ENCODE assay signal across 17 mouse cellular contexts in genomic region chr1:93857370-93857769, GRCm38 (mm10). TPM values are rescaled to one million over a fixed set of nuclear protein-coding genes. Genes with fewer than 3 reads are reported as not detected.
DNase-seq lines count a peak whose midpoint lies in the region; ATAC-seq and TF ChIP-seq lines count a peak whose summit lies in the region.
"Had no signal": no experiment of that assay in that cellular context is flagged by ENCODE, and none has a peak within 500 bp of the region (broad histone marks: within the 10 kb centered on the region; RNA-seq: fewer than 3 reads in every experiment).

No protein-coding gene starts in this region.

- no peaks in the 10 kb centered on the region for H3K36me3 ChIP-seq in forebrain, postnatal 0 days (ENCODE audit: insufficient read depth)
- H3K36me3 ChIP-seq in forebrain, embryonic 12.5 days (replicated peaks): no peaks in the 10 kb centered on the region
- H3K36me3 ChIP-seq in midbrain, postnatal 0 days (ENCODE audit: insufficient read depth, low read length): no peaks in the 10 kb centered on the region
- no peaks in the 10 kb centered on the region for H3K36me3 ChIP-seq in midbrain, embryonic 16.5 days (ENCODE audit: control insufficient read depth, insufficient read depth, low read length)
- H3K36me3 ChIP-seq: embryonic facial prominence, embryonic 15.5 days; heart, embryonic 15.5 days; hindbrain, embryonic 12.5 days had no signal

- no peak overlapping the region for H3K4me3 ChIP-seq in forebrain, postnatal 0 days (ENCODE audit: low read depth, low read length)
- no peak overlapping the region for H3K4me3 ChIP-seq in forebrain, embryonic 12.5 days (replicated peaks)
- no peak overlapping the region for H3K4me3 ChIP-seq in midbrain, postnatal 0 days (ENCODE audit: low read depth, low read length)
- no peak overlapping the region for H3K4me3 ChIP-seq in midbrain, embryonic 16.5 days (ENCODE audit: low read depth, low read length)
- H3K4me3 ChIP-seq: embryonic facial prominence, embryonic 15.5 days; heart, embryonic 15.5 days; hindbrain, embryonic 12.5 days; myocyte had no signal

- no peaks in the 10 kb centered on the region for H3K27me3 ChIP-seq in forebrain, postnatal 0 days (ENCODE audit: insufficient read depth, low read length)
- no peaks in the 10 kb centered on the region for H3K27me3 ChIP-seq in forebrain, embryonic 12.5 days
- no peaks in the 10 kb centered on the region for H3K27me3 ChIP-seq in midbrain, postnatal 0 days (ENCODE audit: insufficient read depth, low read length)
- no peaks in the 10 kb centered on the region for H3K27me3 ChIP-seq in midbrain, embryonic 16.5 days (ENCODE audit: control insufficient read depth, insufficient read depth, low read depth, low read length)
- H3K27me3 ChIP-seq: embryonic facial prominence, embryonic 15.5 days; heart, embryonic 15.5 days; hindbrain, embryonic 12.5 days had no signal

- H3K27ac ChIP-seq in forebrain, postnatal 0 days (ENCODE audit: low read depth, low read length): no peak overlapping the region
- H3K27ac ChIP-seq in forebrain, embryonic 12.5 days: no peak overlapping the region
- H3K27ac ChIP-seq in midbrain, postnatal 0 days (ENCODE audit: low read depth, low read length): no peak overlapping the region
- H3K27ac ChIP-seq in midbrain, embryonic 16.5 days (ENCODE audit: low read length): no peak overlapping the region
- H3K27ac ChIP-seq: embryonic facial prominence, embryonic 15.5 days; heart, embryonic 15.5 days; hindbrain, embryonic 12.5 days had no signal

- H3K4me1 ChIP-seq in forebrain, postnatal 0 days (ENCODE audit: insufficient read depth): no peaks in the 10 kb centered on the region
- H3K4me1 ChIP-seq in forebrain, embryonic 12.5 days: no peaks in the 10 kb centered on the region
- no peaks in the 10 kb centered on the region for H3K4me1 ChIP-seq in midbrain, postnatal 0 days (ENCODE audit: insufficient read depth, low read length)
- no peaks in the 10 kb centered on the region for H3K4me1 ChIP-seq in midbrain, embryonic 16.5 days (ENCODE audit: control insufficient read depth, insufficient read depth, low read length)
- H3K4me1 ChIP-seq: embryonic facial prominence, embryonic 15.5 days; heart, embryonic 15.5 days; hindbrain, embryonic 12.5 days had no signal

- no peak for TF ChIP-seq CTCF in forebrain, postnatal 0 days (IDR thresholded peaks at IDR 0.05; ENCODE audit: low read depth)
- no peak for TF ChIP-seq CTCF in midbrain, postnatal 0 days (IDR thresholded peaks at IDR 0.05)

- H3K4me2 ChIP-seq in forebrain, postnatal 0 days (ENCODE audit: low read depth): no peak overlapping the region
- no peak overlapping the region for H3K4me2 ChIP-seq in forebrain, embryonic 12.5 days
- H3K4me2 ChIP-seq in midbrain, postnatal 0 days (ENCODE audit: low read depth, low read length, poor library complexity, severe bottlenecking): no peak overlapping the region
- H3K4me2 ChIP-seq in midbrain, embryonic 16.5 days (ENCODE audit: low read length): no peak overlapping the region
- H3K4me2 ChIP-seq: embryonic facial prominence, embryonic 15.5 days; heart, embryonic 15.5 days; hindbrain, embryonic 12.5 days had no signal

- 26% methylated on average over 6 of the region's 6 CpGs for WGBS in forebrain, postnatal 0 days
- 84% methylated on average over 6 of the region's 6 CpGs for WGBS in forebrain, embryonic 12.5 days
- WGBS in midbrain, postnatal 0 days: 56% methylated on average over 6 of the region's 6 CpGs
- WGBS in midbrain, embryonic 16.5 days: 62% methylated on average over 6 of the region's 6 CpGs

- H3K9ac ChIP-seq in forebrain, postnatal 0 days: no peak overlapping the region
- no peak overlapping the region for H3K9ac ChIP-seq in forebrain, embryonic 12.5 days
- H3K9ac ChIP-seq in midbrain, postnatal 0 days (replicated peaks; ENCODE audit: low read length, poor library complexity, severe bottlenecking): no peak overlapping the region
- no peak overlapping the region for H3K9ac ChIP-seq in midbrain, embryonic 16.5 days (ENCODE audit: low read depth, low read length)
- H3K9ac ChIP-seq: embryonic facial prominence, embryonic 15.5 days; heart, embryonic 15.5 days; hindbrain, embryonic 12.5 days had no signal

- no peaks in the 10 kb centered on the region for H3K9me3 ChIP-seq in forebrain, postnatal 0 days (ENCODE audit: low read length)
- H3K9me3 ChIP-seq in forebrain, embryonic 12.5 days: no peaks in the 10 kb centered on the region
- H3K9me3 ChIP-seq in midbrain, postnatal 0 days (ENCODE audit: low read length): no peaks in the 10 kb centered on the region
- no peaks in the 10 kb centered on the region for H3K9me3 ChIP-seq in midbrain, embryonic 16.5 days (replicated peaks; ENCODE audit: control insufficient read depth, low read length, poor library complexity, severe bottlenecking)
- H3K9me3 ChIP-seq: embryonic facial prominence, embryonic 15.5 days; heart, embryonic 15.5 days; hindbrain, embryonic 12.5 days had no signal

- no peak; the same call in 1 of the 2 replicates for ATAC-seq in forebrain, postnatal 0 days
- no peak for ATAC-seq in forebrain, embryonic 12.5 days (ENCODE audit: low FRiP score)
- no peak for ATAC-seq in midbrain, postnatal 0 days (ENCODE audit: low FRiP score)
- no peak for ATAC-seq in midbrain, embryonic 16.5 days

- peak; percentile 29 for DNase-seq in forebrain, postnatal 0 days
- peak; percentile 30 for DNase-seq in layer of hippocampus, adult 9-10 months (ENCODE audit: low spot score)
- DNase-seq in layer of hippocampus, postnatal 25 days (ENCODE audit: extremely low spot score in 1 of 2, low spot score in 1 of 2): no peak
- DNase-seq in midbrain, postnatal 0 days (ENCODE audit: low spot score): peak; percentile 58
- no peak for DNase-seq in testis, postnatal 14 days (ENCODE audit: low spot score)
- DNase-seq: cerebellum, adult 18-20 months; kidney, adult 11 months; kidney, postnatal 4 days; lung, adult 2 months had no signal

RNA-seq across cellular contexts. Expression of gene Gal3st2, which starts 3.7 kb away (rescaled TPM):
- total RNA-seq in forebrain, postnatal 0 days (2014; rRNA removed): 0.23 TPM in 1 of 2 replicates, not detected in the other
- polyA plus RNA-seq in forebrain, postnatal 0 days (2015; fragmentation: Nextera tagmentation; extraction: Ambion mirVana): not detected in 2 replicates
- polyA plus RNA-seq in forebrain, embryonic 12.5 days (2016; fragmentation: Nextera tagmentation; extraction: Ambion mirVana): not detected in 2 replicates
- not detected for total RNA-seq in layer of hippocampus, postnatal 25 days (2021)
- not detected in 2 replicates for total RNA-seq in midbrain, postnatal 0 days (2014; rRNA removed)
- polyA plus RNA-seq in midbrain, postnatal 0 days (2015; fragmentation: Nextera tagmentation; extraction: Ambion mirVana): not detected in 2 replicates
- polyA plus RNA-seq in midbrain, embryonic 16.5 days (2015; fragmentation: Nextera tagmentation; extraction: Ambion mirVana): not detected in 2 replicates
- polyA plus RNA-seq: C2C12; gonadal fat pad, adult 2 months; hindbrain, embryonic 12.5 days had no signal

RNA-seq across cellular contexts. Expression of gene D2hgdh, which starts 32.7 kb away (rescaled TPM):
- 13.4 and 13.5 TPM in 2 replicates for total RNA-seq in forebrain, postnatal 0 days (2014; rRNA removed)
- 7.4 and 11.2 TPM in 2 replicates for polyA plus RNA-seq in forebrain, postnatal 0 days (2015; fragmentation: Nextera tagmentation; extraction: Ambion mirVana)
- polyA plus RNA-seq in forebrain, embryonic 12.5 days (2016; fragmentation: Nextera tagmentation; extraction: Ambion mirVana): 13.2 and 13.9 TPM in 2 replicates
- total RNA-seq in layer of hippocampus, postnatal 25 days (2021): 10 to 100 TPM; 13.9 to 14.9 TPM
- total RNA-seq in midbrain, postnatal 0 days (2014; rRNA removed): 10.6 and 20.0 TPM in 2 replicates
- polyA plus RNA-seq in midbrain, postnatal 0 days (2015; fragmentation: Nextera tagmentation; extraction: Ambion mirVana): 8.6 and 10.3 TPM in 2 replicates
- polyA plus RNA-seq in midbrain, embryonic 16.5 days (2015; fragmentation: Nextera tagmentation; extraction: Ambion mirVana): 15.7 and 16.7 TPM in 2 replicates

RNA-seq across cellular contexts. Expression of gene Ing5, which starts 53.6 kb away (rescaled TPM):
- 9.3 and 12.9 TPM in 2 replicates for total RNA-seq in forebrain, postnatal 0 days (2014; rRNA removed)
- 4.4 and 5.4 TPM in 2 replicates for polyA plus RNA-seq in forebrain, postnatal 0 days (2015; fragmentation: Nextera tagmentation; extraction: Ambion mirVana)
- 19.4 and 20.9 TPM in 2 replicates for polyA plus RNA-seq in forebrain, embryonic 12.5 days (2016; fragmentation: Nextera tagmentation; extraction: Ambion mirVana)
- 10 to 100 TPM in 1 of 2 experiments, 1 to 10 TPM in 1; 9.6 to 13.2 TPM for total RNA-seq in layer of hippocampus, postnatal 25 days (2021)
- 12.6 and 13.5 TPM in 2 replicates for total RNA-seq in midbrain, postnatal 0 days (2014; rRNA removed)
- 7.1 and 7.5 TPM in 2 replicates for polyA plus RNA-seq in midbrain, postnatal 0 days (2015; fragmentation: Nextera tagmentation; extraction: Ambion mirVana)
- 10.0 and 10.4 TPM in 2 replicates for polyA plus RNA-seq in midbrain, embryonic 16.5 days (2015; fragmentation: Nextera tagmentation; extraction: Ambion mirVana)

RNA-seq across cellular contexts. Expression of gene Dtymk, which starts 55.6 kb away (rescaled TPM):
- 90.9 and 97.1 TPM in 2 replicates for total RNA-seq in forebrain, postnatal 0 days (2014; rRNA removed)
- polyA plus RNA-seq in forebrain, postnatal 0 days (2015; fragmentation: Nextera tagmentation; extraction: Ambion mirVana): 123 and 138 TPM in 2 replicates
- 241 and 246 TPM in 2 replicates for polyA plus RNA-seq in forebrain, embryonic 12.5 days (2016; fragmentation: Nextera tagmentation; extraction: Ambion mirVana)
- total RNA-seq in layer of hippocampus, postnatal 25 days (2021): 10 to 100 TPM; 56.9 TPM
- 66.8 and 88.8 TPM in 2 replicates for total RNA-seq in midbrain, postnatal 0 days (2014; rRNA removed)
- polyA plus RNA-seq in midbrain, postnatal 0 days (2015; fragmentation: Nextera tagmentation; extraction: Ambion mirVana): 109 TPM in 2 replicates
- polyA plus RNA-seq in midbrain, embryonic 16.5 days (2015; fragmentation: Nextera tagmentation; extraction: Ambion mirVana): 134 and 140 TPM in 2 replicates

Comparison
In these comparisons a context has a peak if more than half of its experiments do, and no peak if none do; other contexts are left out.
1. DNase-seq: peak in forebrain, postnatal 0 days (single experiment), layer of hippocampus, adult 9-10 months (single experiment) and midbrain, postnatal 0 days (single experiment); none in layer of hippocampus, postnatal 25 days (0 of 2) and testis, postnatal 14 days (single experiment).